Mouse (Mus musculus): ENCODE results near the gene 4930579F01Rik. TPM values are rescaled to one million over a fixed set of nuclear protein-coding genes. Genes with fewer than 3 reads are reported as not detected.

The 4930579F01Rik gene
- polyA plus RNA-seq, 1 experiment = not detected

- H3K4me1 ChIP-seq (ENCODE audit: control insufficient read depth, insufficient read depth, insufficient read length, low read length) = no peaks in the 10 kb centered on the region
- no peak overlapping the region for H3K4me3 ChIP-seq (ENCODE audit: insufficient read depth, low read depth, low read length)
- no peak overlapping the region for H3K27ac ChIP-seq (replicated peaks; ENCODE audit: low read depth, low read length)
These were observed 3.5 kb upstream of the 4930579F01Rik start for GRCm38 (mm10) chr3:138197093-138197492.

DNA sequence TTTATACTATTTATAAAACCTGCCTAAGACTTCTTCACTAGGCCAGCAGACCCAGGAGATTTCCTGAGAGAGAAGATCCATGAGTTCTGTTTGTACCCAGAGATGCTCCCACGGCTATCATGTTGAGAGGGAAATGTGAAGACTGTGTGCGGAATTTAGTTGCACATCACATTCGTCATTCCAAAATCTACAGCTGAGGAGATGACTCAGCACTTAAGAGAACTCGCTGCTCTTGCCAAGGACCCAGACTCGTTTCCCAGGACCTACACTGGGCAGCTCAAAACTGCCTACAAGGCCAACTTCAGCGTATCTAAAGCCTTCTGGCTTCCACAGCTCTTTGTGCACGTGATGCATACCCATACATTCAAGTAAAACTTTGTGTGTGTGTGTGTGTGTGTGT is 1.4 kb downstream of the 4930579F01Rik start:
- Histone ChIP-seq H3K4me1 (ENCODE audit: control insufficient read depth, insufficient read depth, insufficient read length, low read length) (no peaks in the 10 kb centered on the region), H3K4me3 (ENCODE audit: insufficient read depth, low read depth, low read length) (no peak overlapping the region), H3K27ac (replicated peaks; ENCODE audit: low read depth, low read length) (no peak overlapping the region)

- H3K4me3 ChIP-seq (ENCODE audit: insufficient read depth, low read depth, low read length) = no peak overlapping the region
These were observed 7.4 kb downstream of the 4930579F01Rik start for GRCm38 (mm10) chr3:138185995-138186930.

GRCm38 (mm10) chr3:138185290-138185689 is 8.3 kb downstream of the 4930579F01Rik start:
- Histone ChIP-seq H3K4me1 (ENCODE audit: control insufficient read depth, insufficient read depth, insufficient read length, low read length) (no peaks in the 10 kb centered on the region), H3K27ac (replicated peaks; ENCODE audit: low read depth, low read length) (no peak overlapping the region), H3K4me3 (ENCODE audit: insufficient read depth, low read depth, low read length) (no peak overlapping the region)

More at GRCm38 (mm10) chr3:138185995-138186930, 7.4 kb downstream of the 4930579F01Rik start:
- Histone ChIP-seq H3K27ac (replicated peaks; ENCODE audit: low read depth, low read length) (no peak overlapping the region), H3K4me1 (ENCODE audit: control insufficient read depth, insufficient read depth, insufficient read length, low read length) (no peaks in the 10 kb centered on the region)

GRCm38 (mm10) chr3:138183371-138183770 is 10.3 kb downstream of the 4930579F01Rik start:
- H3K27ac ChIP-seq (replicated peaks; ENCODE audit: low read depth, low read length) = no peak overlapping the region
- no peaks in the 10 kb centered on the region for H3K4me1 ChIP-seq (ENCODE audit: control insufficient read depth, insufficient read depth, insufficient read length, low read length)
- H3K4me3 ChIP-seq (ENCODE audit: insufficient read depth, low read depth, low read length) = no peak overlapping the region

DNA sequence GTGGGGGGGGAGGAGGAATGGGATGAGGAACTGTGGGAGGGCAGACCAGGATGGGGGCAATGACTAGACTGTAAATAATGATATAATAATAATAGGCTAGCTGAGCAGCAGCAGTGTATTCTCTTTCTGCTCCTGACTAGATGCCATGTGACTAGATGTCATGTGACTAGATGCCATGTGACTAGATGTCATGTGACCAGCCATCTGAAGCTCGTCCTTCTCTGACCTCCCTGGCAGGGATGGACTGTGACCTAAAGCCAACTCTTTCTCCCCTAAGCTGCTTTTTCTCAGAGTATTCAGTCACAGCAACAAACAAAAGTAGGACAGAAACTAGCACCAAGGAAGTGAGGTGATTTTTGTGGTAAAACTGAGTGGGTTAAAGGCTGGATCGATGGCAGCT is 11.6 kb downstream of the 4930579F01Rik start:
- Histone ChIP-seq H3K4me3 (ENCODE audit: insufficient read depth, low read depth, low read length) (no peak overlapping the region), H3K4me1 (ENCODE audit: control insufficient read depth, insufficient read depth, insufficient read length, low read length) (no peaks in the 10 kb centered on the region), H3K27ac (replicated peaks; ENCODE audit: low read depth, low read length) (no peak overlapping the region)

GRCm38 (mm10) chr3:138175551-138175950 is 18.1 kb downstream of the 4930579F01Rik start:
- H3K4me3 ChIP-seq (ENCODE audit: insufficient read depth, low read depth, low read length) = no peak overlapping the region
- no peaks in the 10 kb centered on the region for H3K4me1 ChIP-seq (ENCODE audit: control insufficient read depth, insufficient read depth, insufficient read length, low read length)
- H3K27ac ChIP-seq (replicated peaks; ENCODE audit: low read depth, low read length) = no peak overlapping the region

GRCm38 (mm10) chr3:138173291-138173690 is 20.3 kb downstream of the 4930579F01Rik start:
- Histone ChIP-seq H3K27ac (replicated peaks; ENCODE audit: low read depth, low read length) (no peak overlapping the region), H3K4me3 (ENCODE audit: insufficient read depth, low read depth, low read length) (no peak overlapping the region), H3K4me1 (ENCODE audit: control insufficient read depth, insufficient read depth, insufficient read length, low read length) (no peaks in the 10 kb centered on the region)

GRCm38 (mm10) chr3:138162553-138163183 is 31.0 kb downstream of the 4930579F01Rik start:
- Histone ChIP-seq H3K27ac (replicated peaks; ENCODE audit: low read depth, low read length) (no peak overlapping the region), H3K4me3 (ENCODE audit: insufficient read depth, low read depth, low read length) (no peak overlapping the region), H3K4me1 (ENCODE audit: control insufficient read depth, insufficient read depth, insufficient read length, low read length) (no peaks in the 10 kb centered on the region; the same call in 1 of the 2 replicates)

DNA sequence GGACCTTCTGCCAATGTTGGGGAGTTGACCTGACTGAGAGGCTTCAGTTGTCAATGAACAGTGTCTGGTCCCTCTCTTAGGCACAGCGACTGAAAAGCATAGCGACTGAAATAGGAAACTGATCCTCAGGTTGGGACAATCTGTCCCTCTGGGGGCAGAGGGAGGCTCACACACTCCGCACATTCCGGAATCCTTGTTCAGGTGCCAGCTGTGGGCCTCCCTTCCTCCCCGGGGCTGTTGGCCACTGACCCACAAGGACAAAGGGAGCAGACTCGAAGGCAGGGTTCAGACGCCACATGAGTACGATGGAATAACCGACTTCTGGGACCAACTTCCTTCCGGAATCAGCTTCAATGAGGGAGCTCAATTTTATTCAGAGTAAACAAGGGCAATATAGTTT is 32.0 kb downstream of the 4930579F01Rik start:
- no peaks in the 10 kb centered on the region; the same call in 1 of the 2 replicates for H3K4me1 ChIP-seq (ENCODE audit: control insufficient read depth, insufficient read depth, insufficient read length, low read length)
- H3K27ac ChIP-seq (replicated peaks; ENCODE audit: low read depth, low read length) = no peak overlapping the region
- H3K4me3 ChIP-seq (ENCODE audit: insufficient read depth, low read depth, low read length) = no peak overlapping the region

DNA sequence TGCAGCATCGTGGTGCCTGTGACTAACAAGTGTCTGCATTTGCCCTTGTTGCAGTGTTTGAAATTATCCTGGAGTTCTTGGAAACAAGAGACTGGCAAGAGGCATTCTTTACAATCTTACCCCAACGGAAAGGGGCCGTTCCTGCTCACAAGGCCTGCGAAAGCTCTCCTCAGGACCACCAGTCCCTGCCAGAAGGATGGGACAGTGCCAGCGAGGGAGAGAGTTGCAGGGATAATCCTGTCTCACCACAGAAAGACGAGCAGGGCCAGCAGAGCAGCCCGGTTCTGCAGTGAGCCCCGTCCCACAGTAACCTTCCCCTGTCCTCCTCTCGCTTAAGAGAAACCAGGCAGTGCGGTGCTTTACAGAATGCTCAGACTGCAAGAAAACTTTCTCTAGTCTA is 37.0 kb downstream of the 4930579F01Rik start:
- Histone ChIP-seq H3K27ac (replicated peaks; ENCODE audit: low read depth, low read length) (no peak overlapping the region), H3K4me3 (ENCODE audit: insufficient read depth, low read depth, low read length) (no peak overlapping the region), H3K4me1 (ENCODE audit: control insufficient read depth, insufficient read depth, insufficient read length, low read length) (no peaks in the 10 kb centered on the region; the same call in 1 of the 2 replicates)

- H3K4me3 ChIP-seq (ENCODE audit: insufficient read depth, low read depth, low read length) = no peak overlapping the region
- H3K4me1 ChIP-seq (ENCODE audit: control insufficient read depth, insufficient read depth, insufficient read length, low read length) = no peaks in the 10 kb centered on the region
- no peak overlapping the region for H3K27ac ChIP-seq (replicated peaks; ENCODE audit: low read depth, low read length)
These were observed 38.6 kb downstream of the 4930579F01Rik start for GRCm38 (mm10) chr3:138155062-138155461.

DNA sequence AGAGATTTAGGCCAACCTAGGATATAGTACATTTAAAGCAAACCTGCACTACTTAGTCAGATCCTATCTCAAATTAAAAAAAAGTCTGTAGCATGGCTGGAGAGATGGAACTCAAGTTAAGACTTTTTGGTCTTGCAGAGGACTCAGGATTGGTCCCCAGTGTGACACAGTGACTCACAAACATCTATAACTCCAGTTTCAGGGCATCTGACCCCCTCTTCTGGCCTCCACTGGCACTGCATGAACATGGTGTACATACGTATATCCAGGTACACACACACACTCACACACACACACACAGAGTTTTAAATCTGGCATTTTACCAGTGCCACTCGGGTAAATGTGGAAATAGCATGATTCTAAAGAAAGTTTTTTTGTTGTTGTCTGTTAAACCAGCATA is 44.8 kb downstream of the 4930579F01Rik start:
- Histone ChIP-seq H3K4me3 (ENCODE audit: insufficient read depth, low read depth, low read length) (no peak overlapping the region), H3K27ac (replicated peaks; ENCODE audit: low read depth, low read length) (no peak overlapping the region)

GRCm38 (mm10) chr3:138144642-138145171 is 48.9 kb downstream of the 4930579F01Rik start, which contains the start of gene Mttp:
TSS of gene Mttp (minus strand) at chr3:138144968.
- peak within 1 kb of the TSS; percentile 95 for H3K27ac ChIP-seq (replicated peaks; ENCODE audit: low read depth, low read length)
- peak within 1 kb of the TSS; percentile 86 for H3K4me3 ChIP-seq (ENCODE audit: insufficient read depth, low read depth, low read length)
- H3K4me1 ChIP-seq (ENCODE audit: control insufficient read depth, insufficient read depth, insufficient read length, low read length) = no peaks in the 10 kb centered on the region

More for the DNA sequence above, 44.8 kb downstream of the 4930579F01Rik start:
- no peaks in the 10 kb centered on the region for H3K4me1 ChIP-seq (ENCODE audit: control insufficient read depth, insufficient read depth, insufficient read length, low read length)

- Histone ChIP-seq H3K4me1 (ENCODE audit: control insufficient read depth, insufficient read depth, insufficient read length, low read length) (no peaks in the 10 kb centered on the region), H3K4me3 (ENCODE audit: insufficient read depth, low read depth, low read length) (peak overlapping the region; percentile 86), H3K27ac (replicated peaks; ENCODE audit: low read depth, low read length) (peak overlapping the region; percentile 95)
These were observed 49.5 kb downstream of the 4930579F01Rik start for GRCm38 (mm10) chr3:138144060-138144641.

Measured in brown adipose tissue, adult 24 weeks (tissue).